Mouse (Mus musculus) WW6 (cell line): Measurements from ENCODE around the gene Pla2g16.

ENCODE experiments used
- DNase-seq: peaks from one replicate; pipeline ENCODE4 v3.0.0-alpha.2; 2013; ENCODE audit warnings: low read depth, low spot score

The Pla2g16 gene

DNA sequence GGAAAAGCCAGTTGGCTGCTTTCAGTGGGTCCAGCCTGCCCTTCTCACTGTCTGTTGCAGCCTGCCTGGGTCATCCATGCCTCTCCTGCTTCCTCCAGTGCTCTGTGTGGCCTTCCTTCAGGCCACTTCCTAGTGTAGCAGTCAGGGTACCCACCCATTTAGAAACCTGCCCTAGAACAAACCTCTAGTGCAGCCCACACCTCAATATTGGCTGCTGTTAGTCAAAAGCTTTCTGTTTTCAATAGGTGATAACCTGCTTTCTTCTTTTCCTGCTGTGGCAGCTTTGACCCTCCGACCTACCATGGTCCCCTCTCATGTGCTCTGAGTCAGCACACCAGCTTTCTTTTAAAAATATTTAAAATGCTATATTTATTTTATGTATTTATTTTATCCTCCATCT, 7.2 kb downstream of the Pla2g16 start:
- no peak for DNase-seq

DNA sequence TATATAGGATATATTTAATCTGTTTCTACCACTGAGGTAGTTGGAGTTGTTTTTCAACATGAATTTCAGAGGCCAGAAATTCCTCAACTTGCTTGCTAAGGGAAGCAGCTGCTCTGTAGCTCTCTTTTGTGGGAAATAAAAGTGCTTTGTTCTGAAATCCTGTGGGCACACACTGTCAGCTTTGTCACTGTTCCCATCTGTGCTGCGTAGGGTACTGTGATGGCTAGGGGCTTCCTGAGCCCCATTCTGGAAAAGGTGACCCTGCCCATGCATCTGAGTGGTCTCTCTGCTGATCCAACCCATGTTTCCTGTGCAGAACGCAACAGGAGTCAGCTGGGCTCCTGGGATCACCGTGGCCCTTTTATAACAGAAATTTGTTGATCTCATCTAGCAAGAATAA, 9.6 kb downstream of the Pla2g16 start:
- DNase-seq = no peak

DNA sequence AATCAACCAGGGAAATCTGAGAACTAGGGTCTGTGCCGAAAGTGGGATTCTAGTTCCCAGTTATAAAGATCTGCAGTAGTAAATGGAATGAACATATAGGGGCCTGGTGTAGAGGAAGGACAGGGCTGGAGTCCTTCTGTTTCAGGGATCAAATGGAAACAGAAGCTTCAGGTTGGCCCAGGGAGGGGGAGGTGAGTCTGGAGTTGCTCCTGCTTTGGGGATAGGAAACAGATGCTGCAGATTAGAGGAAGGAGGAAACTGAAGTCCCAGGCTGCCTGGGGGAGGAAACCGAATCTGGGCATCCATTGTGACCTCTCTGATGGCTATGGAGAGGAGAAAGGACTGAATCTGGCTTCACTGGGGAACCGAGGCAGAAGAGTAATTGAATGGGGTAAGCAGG, 11.1 kb downstream of the Pla2g16 start:
- no peak for DNase-seq

DNA sequence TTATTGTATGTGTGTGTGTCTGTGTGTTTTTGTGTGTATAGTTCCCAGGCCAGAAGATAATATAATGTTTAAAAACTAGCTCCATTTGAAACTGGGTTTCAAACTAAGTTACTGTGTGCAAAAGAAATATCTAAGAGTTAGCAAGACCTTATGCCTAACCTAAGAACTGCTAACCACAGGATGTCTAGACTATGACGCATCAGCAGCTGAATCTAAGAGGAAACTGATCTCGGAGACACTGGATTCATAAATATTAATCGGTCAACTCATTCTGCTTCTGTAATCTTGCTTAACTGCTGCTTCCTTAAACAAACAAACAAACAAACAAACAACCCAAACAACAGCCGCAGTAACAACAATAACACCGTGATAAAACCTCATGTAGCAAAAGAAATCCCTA, 12.4 kb downstream of the Pla2g16 start:
- DNase-seq = no peak

DNA sequence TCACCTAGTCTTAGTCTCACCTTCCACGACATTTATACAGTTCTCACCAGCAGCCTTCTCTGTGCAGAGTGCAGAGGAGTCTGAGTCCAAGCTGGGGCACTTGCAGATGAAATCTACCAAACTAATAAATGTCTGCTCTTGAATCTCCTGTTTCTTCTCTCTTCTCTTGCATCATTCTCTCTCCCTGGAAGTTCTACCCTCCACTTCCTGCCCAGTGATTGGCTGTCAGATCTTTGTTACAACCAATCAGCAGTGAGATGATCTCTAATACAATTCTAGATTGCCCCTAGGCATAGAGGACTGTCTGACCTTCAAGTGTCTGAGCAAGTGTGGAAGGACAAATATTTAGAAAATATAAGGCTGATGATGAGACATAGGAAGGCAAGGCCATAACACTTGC, 18.9 kb downstream of the Pla2g16 start:
- DNase-seq = no peak

DNA sequence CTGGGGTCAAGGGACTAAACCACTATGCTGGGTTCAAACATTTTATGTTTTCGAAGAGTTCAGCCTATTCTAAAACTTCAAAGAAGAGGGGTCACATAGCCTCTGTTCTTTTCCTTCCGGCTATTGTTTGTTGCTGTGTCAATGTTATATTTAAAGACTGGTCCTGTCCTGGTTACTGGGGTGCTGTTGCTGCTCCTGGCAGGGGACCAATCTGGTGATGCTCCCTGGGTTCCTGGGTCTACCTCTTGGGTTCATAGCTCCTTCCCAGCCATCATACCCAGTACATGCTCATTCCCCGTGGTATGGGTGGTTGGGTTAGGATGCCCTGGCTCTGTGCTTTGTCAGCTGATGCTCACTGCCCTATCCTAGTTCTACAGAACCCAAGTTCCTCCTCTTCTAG, 20.5 kb downstream of the Pla2g16 start:
- DNase-seq = no peak

DNA sequence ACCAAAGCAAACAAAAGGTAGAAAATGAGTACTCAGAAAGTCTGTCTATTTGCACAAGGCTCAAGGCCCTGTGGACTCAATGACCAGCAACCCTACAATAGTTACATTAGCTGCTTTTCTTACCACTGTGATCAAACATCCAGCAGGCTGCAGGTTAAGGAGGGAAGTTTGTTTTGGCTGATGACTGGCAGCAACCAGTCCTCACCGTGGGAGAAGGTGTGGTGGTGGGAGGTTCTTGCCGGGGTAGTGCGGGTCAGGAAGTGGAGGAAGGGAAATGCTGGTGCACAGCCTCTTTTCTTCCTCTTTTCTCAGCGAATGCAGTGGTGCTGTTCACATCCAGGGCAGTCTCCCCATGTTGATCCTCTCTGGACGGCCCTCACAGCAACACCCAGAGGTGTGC, 23.8 kb downstream of the Pla2g16 start:
- DNase-seq = no peak

DNA sequence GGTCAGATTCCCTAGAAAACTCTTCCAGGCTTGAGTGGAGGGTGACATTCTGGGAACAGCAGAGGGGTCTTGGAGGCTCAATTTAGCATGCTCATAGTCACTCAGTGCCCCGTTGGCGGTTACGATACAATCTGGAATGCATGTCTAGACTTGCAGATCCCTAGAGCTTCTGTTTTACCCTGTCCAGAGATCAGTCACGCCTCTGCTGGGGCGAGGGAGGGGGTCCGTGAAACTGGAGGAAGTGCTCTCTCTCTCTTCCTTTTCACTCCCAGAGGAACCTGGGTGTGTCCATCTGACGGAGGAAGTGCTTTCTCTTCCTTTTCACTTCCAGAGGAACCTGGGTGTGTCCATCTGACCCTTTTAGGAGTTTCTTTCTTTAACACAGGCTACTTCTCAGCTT, 25.8 kb downstream of the Pla2g16 start:
- DNase-seq = no peak

DNA sequence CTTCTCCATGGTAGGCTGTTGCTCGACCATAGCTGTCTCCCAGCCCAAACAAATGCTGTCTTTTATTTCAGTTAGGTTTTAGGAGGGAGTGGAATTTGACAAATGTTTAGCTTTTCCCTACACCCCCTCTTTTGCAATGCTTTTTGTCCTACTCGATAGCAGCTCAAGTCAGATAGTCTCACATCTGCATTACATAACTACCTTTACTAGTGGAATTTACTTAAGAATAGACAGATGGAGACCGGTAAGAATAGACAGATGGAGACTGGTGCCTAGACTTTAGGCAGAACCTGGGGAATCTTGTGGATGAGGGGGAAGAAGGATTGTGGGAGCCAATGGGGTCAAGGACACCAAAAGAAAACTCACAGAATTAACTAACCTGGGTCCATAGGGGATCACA, 26.3 kb downstream of the Pla2g16 start:
- no peak for DNase-seq

DNA sequence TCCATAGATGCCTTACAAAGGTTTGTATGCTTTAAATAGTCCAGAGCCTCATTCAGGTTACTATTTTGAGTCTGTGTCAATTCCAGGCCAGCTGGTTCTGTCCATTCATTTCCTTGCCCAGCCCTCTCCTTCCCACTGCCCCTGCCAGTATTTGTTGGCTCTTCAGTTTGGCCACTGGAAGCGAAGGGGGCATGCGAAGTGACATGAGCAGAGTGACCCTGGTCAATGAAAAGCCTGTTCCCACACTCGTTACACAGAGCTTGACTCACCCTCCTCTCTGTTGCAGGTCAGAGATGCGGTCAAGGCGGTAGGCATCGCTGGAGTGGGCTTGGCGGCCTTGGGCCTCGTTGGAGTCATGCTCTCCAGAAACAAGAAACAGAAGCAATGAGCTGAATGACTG, 28.0 kb downstream of the Pla2g16 start:
- no peak for DNase-seq

DNA sequence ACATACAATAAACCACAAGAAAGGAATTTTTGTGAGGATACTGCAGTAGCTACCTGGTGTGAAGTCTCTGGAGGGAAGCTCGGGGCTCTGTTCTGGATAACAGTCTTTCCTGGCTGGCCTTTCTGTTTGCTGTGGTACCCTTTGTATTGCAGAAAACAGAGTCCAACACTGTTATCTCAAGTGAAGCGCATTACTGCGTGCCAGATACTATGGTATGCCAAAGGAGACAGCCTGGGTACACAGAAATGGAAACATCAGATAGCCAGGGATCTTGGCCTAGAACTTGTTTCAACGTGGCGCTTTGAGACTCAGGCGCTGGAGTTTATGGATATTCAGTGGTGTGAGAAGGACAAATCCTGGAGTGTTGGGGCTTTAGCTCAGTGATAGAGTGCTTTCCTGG, 28.5 kb downstream of the Pla2g16 start:
- DNase-seq = no peak

DNA sequence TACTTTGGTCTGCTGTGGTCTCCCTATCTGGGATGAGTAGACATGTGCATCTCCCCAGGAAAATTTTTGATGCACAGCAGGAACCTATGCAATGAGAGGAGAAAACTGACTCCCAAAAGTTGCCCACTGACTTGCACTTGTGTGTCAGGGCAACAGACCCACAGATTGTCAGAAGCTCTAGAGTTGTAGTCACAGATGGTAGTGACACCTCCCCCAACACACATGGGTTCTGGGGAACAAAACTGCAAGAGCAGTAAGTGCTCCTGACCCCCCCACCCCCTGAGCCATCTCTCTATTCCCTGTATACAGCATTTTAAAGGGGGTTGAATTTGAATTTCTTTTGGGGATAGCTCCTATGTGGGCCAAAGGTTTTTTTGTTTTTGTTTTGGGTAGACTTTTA, 33.5 kb downstream of the Pla2g16 start:
- DNase-seq = no peak

DNA sequence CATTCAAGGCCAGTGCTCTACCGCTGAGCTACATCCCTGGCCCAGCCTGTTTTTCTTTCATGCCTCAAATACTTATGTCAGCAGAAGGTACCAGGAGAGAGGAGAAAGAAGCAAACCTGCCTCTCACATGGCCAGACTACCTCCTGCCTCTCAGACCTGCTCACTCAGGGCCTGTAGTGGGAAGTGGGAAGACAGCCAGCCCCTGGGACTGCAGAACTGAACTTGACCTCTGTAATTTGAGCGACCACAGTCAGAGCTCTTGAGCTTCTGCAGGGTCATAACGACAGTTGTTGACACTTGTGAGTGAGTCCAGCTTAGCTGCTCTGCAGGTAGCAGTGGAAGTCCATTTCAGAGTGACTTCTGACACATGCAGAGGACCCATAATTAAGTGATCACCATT, 34.8 kb downstream of the Pla2g16 start:
- no peak for DNase-seq

DNA sequence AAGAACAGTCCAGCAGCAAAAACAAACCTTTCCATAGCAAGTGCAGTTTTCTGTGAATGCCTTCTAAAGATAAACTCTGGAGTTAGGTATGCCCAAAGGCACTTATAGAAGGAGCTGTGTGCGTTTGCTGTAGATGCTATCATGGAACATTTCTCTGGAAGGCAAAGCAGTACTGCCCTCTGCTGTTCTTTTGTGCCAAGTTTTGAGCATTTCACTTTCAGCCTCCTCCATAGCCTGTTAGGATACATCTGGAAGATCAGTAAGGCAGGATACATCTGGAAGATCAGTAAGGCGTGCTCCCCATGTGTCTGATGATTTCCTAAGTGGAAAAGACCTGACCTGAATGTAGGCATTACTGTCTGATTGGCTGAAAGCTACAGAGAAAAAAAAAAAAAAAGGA, 38.3 kb downstream of the Pla2g16 start:
- DNase-seq = no peak

DNA sequence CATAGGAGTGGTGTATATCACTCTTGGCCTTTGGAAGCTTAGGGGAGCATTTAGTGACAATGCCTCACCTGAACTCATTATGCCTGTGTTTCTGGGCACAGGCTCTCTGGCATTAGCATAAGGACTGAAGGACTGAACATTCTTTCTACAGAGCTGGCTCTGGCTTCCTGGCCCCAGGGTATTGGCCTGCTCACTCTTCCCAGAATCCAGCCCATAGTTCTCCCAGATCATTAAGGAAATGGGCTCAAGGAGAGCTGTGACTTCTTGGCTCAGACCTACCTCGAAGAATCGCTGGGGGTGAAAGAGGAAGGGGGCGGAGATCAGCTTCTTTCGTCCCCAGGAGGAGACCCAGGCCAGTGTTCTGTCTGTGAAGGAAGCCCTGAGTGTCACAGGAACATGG, 41.2 kb downstream of the Pla2g16 start:
- no peak for DNase-seq

DNA sequence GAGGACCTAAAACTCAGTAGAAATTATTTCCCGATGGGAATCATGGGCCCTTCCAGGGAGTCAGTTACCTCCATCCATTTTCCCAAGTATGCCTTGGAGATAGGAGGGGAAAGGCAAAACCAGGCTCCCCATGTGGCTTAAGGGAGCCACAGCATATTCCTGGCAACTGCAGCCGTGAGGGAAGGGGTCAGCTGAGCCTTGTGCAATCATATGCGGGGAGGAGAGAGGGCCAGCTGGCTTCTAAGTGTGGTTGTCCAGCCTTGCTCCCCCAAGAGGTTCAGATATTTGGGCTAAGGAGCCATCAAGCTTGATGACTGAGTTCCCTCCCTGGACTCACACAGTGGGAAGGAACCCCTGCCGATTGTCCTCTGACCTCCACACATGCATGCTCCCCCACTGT, 44.3 kb downstream of the Pla2g16 start:
- DNase-seq = no peak

DNA sequence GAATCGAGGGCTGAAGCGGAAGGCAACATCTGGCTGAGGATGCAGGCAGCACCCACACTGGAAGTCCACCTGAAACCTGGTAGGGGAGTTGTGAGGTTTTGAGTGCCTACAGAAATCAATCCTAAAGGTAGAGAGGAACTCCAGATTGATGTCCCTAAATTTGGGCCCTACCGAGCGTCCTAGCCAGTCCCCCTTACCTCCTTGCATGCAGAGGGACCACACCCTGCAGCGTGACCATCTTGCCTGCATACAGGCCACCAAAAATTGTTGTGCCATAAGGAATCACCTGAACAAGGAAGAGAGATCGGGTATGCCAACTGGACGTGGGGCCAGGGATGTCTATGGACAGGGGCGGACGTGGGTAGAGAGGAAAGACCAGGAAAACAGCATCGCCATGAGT, 46.8 kb downstream of the Pla2g16 start:
- DNase-seq = no peak

DNA sequence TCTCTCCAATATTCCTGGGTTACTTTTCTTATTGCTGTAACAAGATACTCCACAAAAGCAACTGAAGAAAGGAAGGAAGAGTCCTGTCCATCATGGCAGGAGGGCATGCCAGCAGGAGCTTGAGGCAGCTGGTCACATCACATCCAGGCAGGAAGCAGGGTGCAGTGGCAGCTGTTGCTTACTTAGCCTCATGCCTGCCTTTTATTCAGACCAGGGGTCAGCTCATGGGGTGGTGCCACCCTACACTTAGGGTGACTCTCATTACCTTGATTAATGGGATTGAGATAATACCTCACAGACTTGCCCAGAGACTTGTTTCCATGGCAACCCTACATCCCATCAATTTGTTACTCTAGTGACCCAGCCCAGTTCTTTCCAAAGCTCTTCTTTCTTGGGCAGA, 47.8 kb downstream of the Pla2g16 start:
- no peak for DNase-seq

DNA sequence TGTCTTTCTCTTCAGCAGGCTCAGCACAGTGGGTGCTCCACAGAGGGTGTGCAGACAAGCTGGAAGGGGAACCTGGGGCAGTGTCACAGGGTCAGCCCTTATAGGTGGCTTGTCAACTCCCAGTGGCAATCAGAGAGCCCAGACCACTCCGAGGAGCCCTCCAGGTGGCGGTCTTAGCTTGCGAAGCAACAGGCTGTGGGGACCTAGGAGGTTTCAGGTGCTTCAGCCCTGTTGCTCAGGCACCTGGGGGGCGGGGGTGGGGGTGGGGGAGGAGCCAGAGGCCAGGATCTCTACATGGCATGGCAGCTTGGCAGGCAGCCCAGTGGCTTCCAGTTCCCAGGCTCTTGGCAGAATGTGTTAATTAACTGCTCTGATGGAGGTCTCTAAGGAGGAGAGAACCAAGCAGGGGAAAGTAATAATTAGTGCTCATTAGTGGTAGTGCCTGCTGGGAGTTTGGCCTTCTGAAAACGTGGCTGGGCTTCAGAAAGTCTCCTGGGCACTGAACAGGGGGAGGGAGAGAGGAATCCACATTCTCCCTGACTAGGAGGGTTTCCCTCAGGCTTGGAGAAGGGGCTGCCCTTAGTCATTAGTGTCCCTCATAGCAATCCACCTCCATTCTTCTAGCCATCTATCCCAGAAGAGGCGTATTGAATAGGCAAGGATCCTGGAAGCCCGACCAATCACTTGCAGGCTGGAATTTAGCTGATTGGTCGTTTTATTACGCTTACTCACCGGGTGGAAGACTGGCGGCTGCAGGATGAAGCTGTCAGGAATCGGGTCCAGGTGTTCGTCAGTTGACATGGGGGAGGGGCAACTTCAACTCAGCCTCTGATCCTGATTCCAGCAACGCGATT, 48.9 kb downstream of the Pla2g16 start:
- no peak for DNase-seq

DNA sequence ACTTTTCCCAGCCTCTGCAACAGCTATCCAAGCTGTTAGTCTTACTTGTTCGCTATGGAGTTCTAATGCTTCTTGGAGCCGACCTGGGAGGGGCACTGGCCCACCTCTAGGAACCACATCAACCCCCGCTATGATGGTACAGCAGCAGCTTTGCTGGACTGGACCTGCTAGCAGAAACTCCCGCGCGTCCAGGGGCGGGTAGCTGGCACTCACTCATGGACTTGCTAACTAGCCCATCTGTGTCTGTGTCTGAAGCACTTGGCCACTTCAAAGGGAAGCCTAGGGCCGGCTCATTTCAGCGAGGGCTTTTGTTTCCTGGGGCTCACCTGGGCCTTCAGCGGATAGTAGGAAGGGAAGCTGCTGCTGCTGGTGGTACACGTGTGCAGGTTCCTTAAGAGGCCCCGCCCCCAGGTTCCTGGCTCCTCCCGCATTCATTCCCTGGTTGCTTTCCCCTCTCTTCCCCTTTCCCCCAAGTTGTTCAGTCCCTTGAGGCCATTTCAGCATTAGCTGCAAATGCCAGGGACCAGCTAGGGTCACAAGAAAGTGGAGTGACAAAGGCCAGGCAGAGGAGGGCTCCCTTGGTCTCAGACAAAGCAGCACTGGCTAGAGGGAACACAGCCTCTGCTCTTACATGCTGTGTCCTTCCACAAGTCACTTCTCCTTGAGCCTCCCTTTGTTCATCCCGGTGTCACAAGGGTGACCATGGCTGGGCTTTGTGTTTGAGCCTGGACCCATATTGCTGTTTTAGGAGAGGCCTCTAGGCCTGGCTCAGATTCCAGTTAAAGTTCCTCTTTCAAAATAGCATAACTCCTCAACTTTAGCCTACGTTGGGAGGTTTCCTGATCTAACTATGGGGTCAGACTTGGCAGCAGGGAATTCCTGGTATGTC, 49.8 kb downstream of the Pla2g16 start, which contains the start of gene Lgals12:
Gene Lgals12, minus strand, starts transcription at position 393 of the 889 bp plus-strand sequence.
- DNase-seq = no peak

DNA sequence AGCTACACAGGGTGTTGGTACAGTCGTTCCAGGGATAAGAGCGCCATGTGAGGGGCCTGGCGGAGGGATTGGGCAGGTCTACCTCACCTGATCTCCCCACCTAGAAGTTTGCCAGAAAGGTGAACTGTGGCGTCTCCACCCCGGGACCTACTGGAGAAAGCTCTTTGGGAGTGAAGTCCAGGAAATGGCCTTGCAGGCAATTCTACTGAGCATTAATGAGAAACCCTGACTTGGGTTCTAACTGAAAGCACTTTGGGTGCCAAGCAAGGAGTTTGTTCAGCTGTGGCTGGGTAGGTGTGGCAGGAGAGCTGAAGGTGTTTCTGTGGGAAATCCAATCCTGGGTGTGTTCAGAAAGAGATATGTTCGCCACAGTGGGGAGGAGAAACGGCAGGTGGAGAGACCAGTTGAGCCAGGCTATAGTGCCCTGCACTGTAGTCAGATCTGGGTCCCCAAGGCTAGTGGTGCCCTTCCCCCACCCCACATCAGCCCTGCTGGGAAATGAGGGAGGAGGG, 50.5 kb downstream of the Pla2g16 start:
- no peak for DNase-seq

DNA sequence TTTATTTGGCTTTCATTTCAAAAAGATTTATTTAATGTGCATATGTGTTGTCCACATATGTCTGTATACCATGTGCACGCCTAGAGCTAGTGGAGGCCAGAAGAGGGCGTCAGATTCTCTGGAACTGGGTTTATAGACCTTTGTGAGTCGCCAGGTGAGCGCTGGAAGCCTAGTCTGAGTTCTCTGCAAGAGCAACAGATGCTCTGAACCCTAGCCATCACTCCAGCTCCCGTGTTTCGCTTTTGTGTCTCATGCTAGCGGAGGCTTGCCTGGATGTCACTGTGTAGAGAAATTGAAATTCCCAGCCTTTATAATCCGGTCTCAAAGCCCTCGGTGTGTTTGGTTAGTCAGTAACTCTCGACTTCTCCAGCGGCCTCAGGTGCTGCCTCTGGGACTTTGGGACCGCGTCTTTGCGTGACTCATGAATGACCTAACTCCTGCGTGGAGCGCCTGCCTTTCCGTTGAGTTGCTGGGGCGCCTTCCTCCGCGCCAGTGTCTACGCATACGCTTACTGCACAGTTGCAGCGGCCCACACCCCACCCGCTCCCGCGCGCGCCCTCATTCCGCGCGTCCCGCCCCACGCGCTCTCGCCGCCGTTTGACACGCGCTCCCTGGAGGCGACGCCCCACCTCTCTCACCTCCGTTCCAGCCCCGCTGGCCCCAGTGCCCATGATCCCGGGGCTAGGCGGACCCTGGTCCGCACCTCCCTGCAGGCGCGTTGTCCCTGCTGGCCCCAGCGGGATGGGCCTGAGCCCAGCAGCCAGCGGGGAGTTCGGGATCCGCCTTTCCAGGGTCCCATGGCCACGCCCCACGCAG, 54.9 kb downstream of the Pla2g16 start, which contains the start of gene Hrasls5:
Gene Hrasls5, plus strand, starts transcription at position 600 of the 816 bp plus-strand sequence.
- no peak for DNase-seq
